Mouse (Mus musculus): ENCODE data around the gene Fgd6.

GRCm38 (mm10) chr10:94171440-94172130 lies 135.8 kb downstream of the Fgd6 start:
- TF ChIP-seq POLR2A (IDR thresholded peaks at IDR 0.05; ENCODE audit: borderline replicate concordance, extremely low read depth, insufficient read depth, insufficient read length, poor library complexity, severe bottlenecking) (no peak), CTCF (IDR thresholded peaks at IDR 0.05; ENCODE audit: borderline replicate concordance, extremely low read depth, insufficient read depth, insufficient read length) (no peak)
